Mouse (Mus musculus): ENCODE data around the gene 3110009E18Rik. TPM values are rescaled to one million over a fixed set of nuclear protein-coding genes. Genes with fewer than 3 reads are reported as not detected.

Gene 3110009E18Rik
- total RNA-seq, 2 experiments from 2014 or later, result 6.7 to 7.8 TPM

- no peak for DNase-seq (ENCODE audit: low spot score in 2 of 2)
Measured at GRCm38 (mm10) chr1:120138923-120139540, 18.0 kb downstream of the 3110009E18Rik start.

GRCm38 (mm10) chr1:120140144-120140693 is 19.2 kb downstream of the 3110009E18Rik start:
- DNase-seq (ENCODE audit: low spot score in 2 of 2), result no peak

- no peak for DNase-seq (ENCODE audit: low spot score in 2 of 2)
Measured at GRCm38 (mm10) chr1:120142551-120142950, 21.6 kb downstream of the 3110009E18Rik start.

- no peak for DNase-seq (ENCODE audit: low spot score in 2 of 2)
Measured at GRCm38 (mm10) chr1:120145527-120146216, 24.7 kb downstream of the 3110009E18Rik start.

- no peak for DNase-seq (ENCODE audit: low spot score in 2 of 2)
Measured at GRCm38 (mm10) chr1:120146994-120147393, 26.0 kb downstream of the 3110009E18Rik start.

- peak in 1 of 2 experiments; percentile 46 for DNase-seq (ENCODE audit: low spot score in 2 of 2)
Measured at GRCm38 (mm10) chr1:120154232-120154631, 33.2 kb downstream of the 3110009E18Rik start.

- peak in 1 of 2 experiments; percentile 54 for DNase-seq (ENCODE audit: low spot score in 2 of 2)
Measured at GRCm38 (mm10) chr1:120155325-120155724, 34.3 kb downstream of the 3110009E18Rik start.

GRCm38 (mm10) chr1:120158474-120159127 is 37.6 kb downstream of the 3110009E18Rik start:
- no peak for DNase-seq (ENCODE audit: low spot score in 2 of 2)

- DNase-seq (ENCODE audit: low spot score in 2 of 2), result no peak
Measured at GRCm38 (mm10) chr1:120161502-120161901, 40.5 kb downstream of the 3110009E18Rik start.

- no peak for DNase-seq (ENCODE audit: low spot score in 2 of 2)
Measured at GRCm38 (mm10) chr1:120162616-120163015, 41.6 kb downstream of the 3110009E18Rik start.

GRCm38 (mm10) chr1:120168016-120168415 is 47.0 kb downstream of the 3110009E18Rik start:
- DNase-seq (ENCODE audit: low spot score in 2 of 2), result no peak

- no peak for DNase-seq (ENCODE audit: low spot score in 2 of 2)
Measured at GRCm38 (mm10) chr1:120168674-120169073, 47.7 kb downstream of the 3110009E18Rik start.

GRCm38 (mm10) chr1:120170307-120170706 is 49.3 kb downstream of the 3110009E18Rik start:
- no peak for DNase-seq (ENCODE audit: low spot score in 2 of 2)

GRCm38 (mm10) chr1:120171819-120172521 is 51.0 kb downstream of the 3110009E18Rik start:
- peak in 1 of 2 experiments; percentile 73 for DNase-seq (ENCODE audit: low spot score in 2 of 2)

- no peak for DNase-seq (ENCODE audit: low spot score in 2 of 2)
Measured at GRCm38 (mm10) chr1:120174991-120175390, 54.0 kb downstream of the 3110009E18Rik start.

- no peak for DNase-seq (ENCODE audit: low spot score in 2 of 2)
Measured at GRCm38 (mm10) chr1:120176313-120176712, 55.3 kb downstream of the 3110009E18Rik start.

GRCm38 (mm10) chr1:120177141-120177540 is 56.2 kb downstream of the 3110009E18Rik start:
- DNase-seq (ENCODE audit: low spot score in 2 of 2), result no peak

- DNase-seq (ENCODE audit: low spot score in 2 of 2), result no peak
Measured at GRCm38 (mm10) chr1:120186204-120186603, 65.2 kb downstream of the 3110009E18Rik start.

GRCm38 (mm10) chr1:120186655-120187054 is 65.7 kb downstream of the 3110009E18Rik start:
- DNase-seq (ENCODE audit: low spot score in 2 of 2), result no peak

GRCm38 (mm10) chr1:120187059-120187458 is 66.1 kb downstream of the 3110009E18Rik start:
- DNase-seq (ENCODE audit: low spot score in 2 of 2), result no peak

- peak in 1 of 2 experiments; percentile 24 for DNase-seq (ENCODE audit: low spot score in 2 of 2)
Measured at GRCm38 (mm10) chr1:120189206-120189605, 68.2 kb downstream of the 3110009E18Rik start.
